Mouse (Mus musculus) liver, embryonic 16.5 days (tissue): ENCODE measurements around the gene Foxo3. TPM values are rescaled to one million over a fixed set of nuclear protein-coding genes. Genes with fewer than 3 reads are reported as not detected.
A peak's percentile ranks its signal among the peaks of the same experiment; 100 is the strongest.

Experiments
- ATAC-seq: fragments of 200-750 bp; cut with Nextera tagmentation; 2 replicates; pipeline ENCODE4 v1.8.0; 2017; ENCODE audit warnings: low read depth, mild to moderate bottlenecking, moderate number of reproducible peaks, moderate library complexity
- H3K27ac ChIP-seq: fragments of 300-500 bp; sonication (generic); 2 replicates; pipeline ENCODE4 v1.5.1; 2014; ENCODE audit warnings: mild to moderate bottlenecking, low read length
- H3K27me3 ChIP-seq: fragments of 300-500 bp; sonication (generic); 2 replicates; pipeline ENCODE4 v1.6.1; 2014; ENCODE audit warnings: low read depth, low read length, mixed read lengths; ENCODE audit not compliant: control insufficient read depth, insufficient read depth
- H3K36me3 ChIP-seq: fragments of 300-500 bp; sonication (generic); 2 replicates; pipeline ENCODE4 v1.6.1; 2014; ENCODE audit warnings: mild to moderate bottlenecking; ENCODE audit not compliant: control insufficient read depth, insufficient read depth
- H3K4me1 ChIP-seq: fragments of 300-500 bp; sonication (generic); 2 replicates; pipeline ENCODE4 v1.6.1; 2014; ENCODE audit warnings: low read depth, low read length, mixed read lengths; ENCODE audit not compliant: control insufficient read depth
- H3K4me2 ChIP-seq: fragments of 300-500 bp; sonication (generic); 2 replicates; pipeline ENCODE4 v1.6.1; 2014; ENCODE audit warnings: low read depth, low read length, mixed read lengths
- H3K4me3 ChIP-seq: fragments of 300-500 bp; sonication (generic); 2 replicates; pipeline ENCODE4 v1.5.1; 2014; ENCODE audit warnings: low read depth, mild to moderate bottlenecking, low read length
- H3K9ac ChIP-seq: fragments of 300-500 bp; sonication (generic); 2 replicates; pipeline ENCODE4 v1.6.1; 2014; ENCODE audit warnings: low read depth, low read length
- H3K9me3 ChIP-seq: fragments of 300-500 bp; sonication (generic); replicated peaks from 2 replicates; pipeline ENCODE4 v1.6.1; 2016; ENCODE audit warnings: low read length; ENCODE audit not compliant: control insufficient read depth
- WGBS: fragments of 180-500 bp; shearing (Covaris S2); extraction: QIAGEN DNeasy Blood & Tissue Kit; methylation state at CpG from one replicate; pipeline ENCODE4 v1.1.7; 2014; ENCODE audit not compliant: insufficient replicate concordance; 5-methylcytosine and 5-hydroxymethylcytosine counted together
- polyA plus RNA-seq: library from polyadenylated mRNA; unstranded; fragments of >200 nt; fragmentation: Nextera tagmentation; extraction: Ambion mirVana; gene quantifications from 2 replicates; pipeline ENCODE4 v1.2.1, GENCODE M21; 2015

Foxo3 gene
- polyA plus RNA-seq, 1 experiment from 2014 or later: 13.7 TPM

- H3K9me3 ChIP-seq: no peaks in the 10 kb centered on the region
- H3K4me3 ChIP-seq: no peak overlapping the region
- no peak overlapping the region for H3K9ac ChIP-seq
- no peaks in the 10 kb centered on the region for H3K27me3 ChIP-seq
- ATAC-seq: no peak
- H3K4me2 ChIP-seq: no peak overlapping the region
- peaks cover 12% of the 10 kb centered on the region for H3K4me1 ChIP-seq
- H3K27ac ChIP-seq: no peak overlapping the region
- 36% methylated on average over 7 of the region's 7 CpGs for WGBS
- H3K36me3 ChIP-seq: no peaks in the 10 kb centered on the region
Observed at GRCm38 (mm10) chr10:42299967-42300366, 23.4 kb upstream of the Foxo3 start.

GRCm38 (mm10) chr10:42299426-42299825 is 22.9 kb upstream of the Foxo3 start:
- Histone ChIP-seq H3K4me2 (no peak overlapping the region), H3K36me3 (no peaks in the 10 kb centered on the region), H3K9ac (no peak overlapping the region), H3K9me3 (no peaks in the 10 kb centered on the region), H3K4me3 (no peak overlapping the region), H3K4me1 (peaks cover 14% of the 10 kb centered on the region), H3K27me3 (no peaks in the 10 kb centered on the region), H3K27ac (no peak overlapping the region)
- 57% methylated on average over 6 of the region's 6 CpGs for WGBS
- no peak for ATAC-seq

GRCm38 (mm10) chr10:42297954-42298353 is 21.4 kb upstream of the Foxo3 start:
- Histone ChIP-seq H3K36me3 (no peaks in the 10 kb centered on the region), H3K9ac (no peak overlapping the region), H3K27me3 (no peaks in the 10 kb centered on the region), H3K4me3 (no peak overlapping the region), H3K27ac (no peak overlapping the region), H3K9me3 (no peaks in the 10 kb centered on the region), H3K4me1 (peaks cover 15% of the 10 kb centered on the region), H3K4me2 (no peak overlapping the region)
- no peak for ATAC-seq
- WGBS: 51% methylated on average over 1 of the region's 1 CpGs

GRCm38 (mm10) chr10:42297109-42297508 is 20.6 kb upstream of the Foxo3 start:
- H3K4me2 ChIP-seq: no peak overlapping the region
- WGBS: 65% methylated on average over 2 of the region's 2 CpGs

GRCm38 (mm10) chr10:42296559-42296958 is 20.0 kb upstream of the Foxo3 start:
- H3K4me3 ChIP-seq: no peak overlapping the region
- H3K27me3 ChIP-seq: no peaks in the 10 kb centered on the region
- H3K9ac ChIP-seq: no peak overlapping the region
- peak overlapping the region; percentile 1; the same call in 1 of the 2 replicates for H3K4me2 ChIP-seq
- peak; percentile 79 for ATAC-seq
- WGBS: 34% methylated on average over 4 of the region's 4 CpGs
- H3K27ac ChIP-seq: no peak overlapping the region
- H3K4me1 ChIP-seq: peaks cover 15% of the 10 kb centered on the region
- no peaks in the 10 kb centered on the region for H3K36me3 ChIP-seq
- H3K9me3 ChIP-seq: no peaks in the 10 kb centered on the region

More at GRCm38 (mm10) chr10:42297109-42297508, 20.6 kb upstream of the Foxo3 start:
- no peak for ATAC-seq
- no peaks in the 10 kb centered on the region for H3K36me3 ChIP-seq
- H3K4me1 ChIP-seq: peaks cover 15% of the 10 kb centered on the region
- no peak overlapping the region for H3K9ac ChIP-seq
- no peak overlapping the region for H3K27ac ChIP-seq
- H3K4me3 ChIP-seq: no peak overlapping the region
- no peaks in the 10 kb centered on the region for H3K27me3 ChIP-seq
- H3K9me3 ChIP-seq: no peaks in the 10 kb centered on the region

- Histone ChIP-seq H3K27ac (no peak overlapping the region), H3K4me2 (no peak overlapping the region), H3K4me3 (no peak overlapping the region), H3K9me3 (no peaks in the 10 kb centered on the region), H3K36me3 (no peaks in the 10 kb centered on the region), H3K9ac (no peak overlapping the region), H3K4me1 (peaks cover 15% of the 10 kb centered on the region), H3K27me3 (no peaks in the 10 kb centered on the region)
- ATAC-seq: no peak
- WGBS: 5% methylated on average over 1 of the region's 1 CpGs
Observed at GRCm38 (mm10) chr10:42295028-42295427, 18.5 kb upstream of the Foxo3 start.

GRCm38 (mm10) chr10:42294392-42294791 is 17.8 kb upstream of the Foxo3 start:
- H3K9me3 ChIP-seq: no peaks in the 10 kb centered on the region
- ATAC-seq: no peak
- H3K9ac ChIP-seq: no peak overlapping the region
- no peaks in the 10 kb centered on the region for H3K36me3 ChIP-seq
- WGBS: 14% methylated on average over 2 of the region's 2 CpGs
- H3K27ac ChIP-seq: no peak overlapping the region
- no peak overlapping the region for H3K4me3 ChIP-seq
- H3K4me1 ChIP-seq: peaks cover 15% of the 10 kb centered on the region
- no peak overlapping the region for H3K4me2 ChIP-seq
- H3K27me3 ChIP-seq: no peaks in the 10 kb centered on the region

GRCm38 (mm10) chr10:42293877-42294276 is 17.3 kb upstream of the Foxo3 start:
- H3K4me1 ChIP-seq: peaks cover 15% of the 10 kb centered on the region
- H3K9me3 ChIP-seq: no peaks in the 10 kb centered on the region
- H3K9ac ChIP-seq: no peak overlapping the region
- no peaks in the 10 kb centered on the region for H3K36me3 ChIP-seq
- H3K27ac ChIP-seq: no peak overlapping the region
- no peak overlapping the region for H3K4me2 ChIP-seq
- no peak for ATAC-seq
- H3K4me3 ChIP-seq: no peak overlapping the region
- 28% methylated on average over 4 of the region's 4 CpGs for WGBS
- no peaks in the 10 kb centered on the region for H3K27me3 ChIP-seq

GRCm38 (mm10) chr10:42291360-42291759 is 14.8 kb upstream of the Foxo3 start:
- Histone ChIP-seq H3K9ac (no peak overlapping the region), H3K4me2 (no peak overlapping the region), H3K36me3 (no peaks in the 10 kb centered on the region), H3K4me1 (peaks cover 10% of the 10 kb centered on the region), H3K9me3 (no peaks in the 10 kb centered on the region), H3K27ac (no peak overlapping the region), H3K27me3 (no peaks in the 10 kb centered on the region), H3K4me3 (no peak overlapping the region)
- peak; percentile 24; the same call in 1 of the 2 replicates for ATAC-seq
- WGBS: 51% methylated on average over 5 of the region's 5 CpGs
